Mouse (Mus musculus) ES-Bruce4 (cell line): Measurements from ENCODE around the gene Bmp4. TPM values are rescaled to one million over a fixed set of nuclear protein-coding genes. Genes with fewer than 3 reads are reported as not detected.

ENCODE experiments used
- H3K27ac ChIP-seq: 2 replicates; pipeline ENCODE4 v1.5.1; 2012; ENCODE audit warnings: low read length, inconsistent platforms; ENCODE audit not compliant: insufficient read depth
- H3K27me3 ChIP-seq: 2 replicates; pipeline ENCODE4 v1.6.1; 2012; ENCODE audit warnings: mild to moderate bottlenecking, low read length, inconsistent platforms; ENCODE audit not compliant: control insufficient read depth, poor library complexity, insufficient read depth, severe bottlenecking
- H3K36me3 ChIP-seq: 2 replicates; pipeline ENCODE4 v1.6.1; 2012; ENCODE audit warnings: inconsistent platforms, mild to moderate bottlenecking, low read length, moderate library complexity; ENCODE audit not compliant: control insufficient read depth, poor library complexity, insufficient read depth, severe bottlenecking
- H3K4me1 ChIP-seq: one replicate; pipeline ENCODE4 v1.8.1; 2011; ENCODE audit warnings: low read length; ENCODE audit not compliant: control insufficient read depth, insufficient read depth
- H3K4me3 ChIP-seq: 2 replicates; pipeline ENCODE4 v1.5.1; 2011; ENCODE audit warnings: low read depth, mild to moderate bottlenecking, low read length
- H3K9ac ChIP-seq: 2 replicates; pipeline ENCODE4 v1.6.1; 2012; ENCODE audit warnings: low read depth, mild to moderate bottlenecking, inconsistent platforms; ENCODE audit not compliant: poor library complexity, severe bottlenecking
- H3K9me3 ChIP-seq: replicated peaks from 2 replicates; pipeline ENCODE4 v1.6.1; 2012; ENCODE audit warnings: mild to moderate bottlenecking, low read length, inconsistent platforms; ENCODE audit not compliant: control insufficient read depth, poor library complexity, insufficient read depth, severe bottlenecking
- CTCF ChIP-seq: IDR thresholded peaks from one replicate; pipeline ENCODE4 v1.8.1; 2011; ENCODE audit warnings: low read depth, low read length
- EP300 ChIP-seq: IDR thresholded peaks from 2 replicates; pipeline ENCODE4 v1.6.1; 2011; ENCODE audit warnings: low read depth, low read length; ENCODE audit not compliant: insufficient read depth
- POLR2A ChIP-seq: IDR thresholded peaks from one replicate; pipeline ENCODE4 v1.8.1; 2011; ENCODE audit warnings: low read length; ENCODE audit not compliant: insufficient read depth
- polyA plus RNA-seq: library from polyadenylated mRNA; stranded (reverse); fragments of >200 nt; gene quantifications from 2 replicates; pipeline ENCODE4 v1.2.4, GENCODE M21; 2011; ENCODE audit warnings: low read depth; ENCODE audit not compliant: missing spikeins, insufficient read depth, insufficient read length

Bmp4 gene
- polyA plus RNA-seq, 1 experiment: 22.0 TPM

DNA sequence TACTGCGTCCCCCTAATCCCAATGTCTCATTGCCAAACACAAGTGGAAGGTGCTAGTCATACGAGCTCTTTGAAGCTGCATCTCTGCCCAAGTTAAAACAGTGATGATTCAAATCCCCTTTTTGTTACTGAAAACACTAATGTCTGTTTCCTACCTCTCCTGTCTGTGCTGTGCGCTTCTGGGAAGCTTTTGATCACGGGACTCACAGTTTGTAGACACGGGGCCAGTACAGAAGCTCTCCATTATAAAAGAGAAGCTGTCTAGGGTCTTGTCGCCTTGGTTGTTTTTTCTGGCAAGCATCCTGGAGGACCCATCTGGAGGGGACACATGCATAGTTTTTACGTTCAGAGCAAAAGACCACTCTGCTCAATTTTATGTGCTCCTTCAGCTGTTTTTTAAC is 33.2 kb downstream of the Bmp4 start:
- H3K36me3 ChIP-seq: no peaks in the 10 kb centered on the region
- H3K9ac ChIP-seq: no peak overlapping the region
- TF ChIP-seq POLR2A: no peak
- TF ChIP-seq EP300: no peak
- TF ChIP-seq CTCF: no peak
- H3K27ac ChIP-seq: no peak overlapping the region
- no peaks in the 10 kb centered on the region for H3K9me3 ChIP-seq
- H3K4me1 ChIP-seq: no peaks in the 10 kb centered on the region
- no peaks in the 10 kb centered on the region for H3K27me3 ChIP-seq
- H3K4me3 ChIP-seq: no peak overlapping the region

DNA sequence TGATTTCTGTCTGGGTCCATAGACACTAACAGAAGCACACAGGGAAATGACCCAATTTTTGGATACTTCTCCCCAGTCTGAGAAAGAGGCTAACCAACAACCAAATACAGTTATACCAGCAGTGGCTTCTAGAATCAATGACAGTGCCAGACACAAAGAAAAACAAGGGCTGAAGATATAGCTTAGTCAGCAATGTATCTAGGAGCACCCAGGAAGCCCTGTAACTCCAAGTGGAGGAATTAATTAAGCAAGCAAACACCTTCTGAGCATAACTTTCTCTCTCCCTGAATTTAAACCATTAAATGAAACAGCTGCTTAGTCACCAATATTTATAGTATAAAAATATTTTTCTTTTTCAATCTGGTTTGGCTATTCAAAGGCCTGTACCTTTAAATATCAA is 45.7 kb downstream of the Bmp4 start:
- Histone ChIP-seq H3K36me3 (no peaks in the 10 kb centered on the region), H3K4me3 (no peak overlapping the region), H3K27ac (no peak overlapping the region), H3K9me3 (no peaks in the 10 kb centered on the region), H3K4me1 (no peaks in the 10 kb centered on the region), H3K27me3 (no peaks in the 10 kb centered on the region), H3K9ac (no peak overlapping the region)
- TF ChIP-seq POLR2A (no peak), CTCF (no peak), EP300 (no peak)

DNA sequence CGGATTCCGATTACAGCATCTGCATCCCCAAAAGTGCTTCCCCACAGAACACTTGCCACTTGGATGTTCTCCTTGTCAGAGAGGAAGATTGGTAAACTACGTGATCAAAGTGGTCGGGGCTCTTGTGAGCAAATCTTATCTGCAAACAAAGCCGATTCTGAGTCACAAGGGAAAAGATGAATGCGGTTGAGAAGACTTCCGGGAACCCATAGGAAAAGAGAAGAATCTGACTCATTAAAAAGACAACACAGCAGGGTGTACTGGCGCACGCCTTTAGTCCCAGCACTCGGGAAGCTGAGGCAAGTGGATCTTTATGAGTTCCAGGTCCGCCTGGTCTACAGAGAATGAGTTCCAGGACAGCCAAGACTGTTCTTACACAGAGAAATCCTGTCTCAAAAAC is 51.7 kb downstream of the Bmp4 start:
- no peaks in the 10 kb centered on the region for H3K27me3 ChIP-seq
- TF ChIP-seq POLR2A: no peak
- no peak for TF ChIP-seq CTCF
- no peak for TF ChIP-seq EP300
- H3K9ac ChIP-seq: no peak overlapping the region
- no peak overlapping the region for H3K4me3 ChIP-seq
- no peaks in the 10 kb centered on the region for H3K36me3 ChIP-seq
- H3K9me3 ChIP-seq: no peaks in the 10 kb centered on the region
- no peak overlapping the region for H3K27ac ChIP-seq
- no peaks in the 10 kb centered on the region for H3K4me1 ChIP-seq

Other genes starting within 250 kb of the Bmp4 start
- not detected in 2 replicates for gene Gm15217, start 11.3 kb downstream of the Bmp4 start, polyA plus RNA-seq